Mouse (Mus musculus): ENCODE measurements at regions not wholly inside any gene's neighbourhood (a gene's known extent, or its start where the extent isn't known, plus 50 kb on each side); places are given as distances from the start of the nearest gene placed in this dataset.

DNA sequence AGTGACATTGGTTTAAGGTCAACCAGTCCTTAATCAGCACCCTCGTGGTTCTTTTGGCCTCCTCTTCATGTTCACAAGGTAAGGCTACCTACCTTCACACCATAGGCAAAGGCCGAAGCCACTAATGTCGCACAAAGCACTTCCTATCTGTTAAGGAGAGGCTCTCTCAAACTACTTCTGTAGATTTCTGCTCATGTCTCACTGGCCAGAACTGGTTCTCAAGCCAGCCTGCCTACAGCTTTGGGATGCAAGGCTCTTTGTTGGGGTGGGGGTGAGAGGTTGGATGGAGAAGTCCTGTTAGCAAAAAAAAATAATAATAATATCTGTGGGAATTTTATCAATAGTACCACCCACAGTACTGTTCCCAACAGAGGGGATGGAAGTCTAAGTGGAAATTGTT lies 71.2 kb downstream of the Tmco5 start:
- TF ChIP-seq CTCF (IDR thresholded peaks at IDR 0.05; ENCODE audit: borderline replicate concordance, insufficient read depth, low read length): no peak
- TF ChIP-seq POLR2A (IDR thresholded peaks at IDR 0.05; ENCODE audit: low read depth, low read length): no peak

Data from embryonic fibroblast, embryonic 13.5 days (primary cell).